Mouse (Mus musculus) liver, postnatal 0 days (tissue): ENCODE results near the gene Arf4.

Source experiments
- CTCF ChIP-seq: sonication (generic); IDR thresholded peaks from 2 replicates; pipeline ENCODE4 v1.5.1; 2016; ENCODE audit warnings: antibody characterized with exemption, low read depth
- EP300 ChIP-seq: IDR thresholded peaks from 2 replicates; pipeline ENCODE4 v1.6.1; 2016; ENCODE audit warnings: antibody characterized with exemption, low read depth, mild to moderate bottlenecking

DNA sequence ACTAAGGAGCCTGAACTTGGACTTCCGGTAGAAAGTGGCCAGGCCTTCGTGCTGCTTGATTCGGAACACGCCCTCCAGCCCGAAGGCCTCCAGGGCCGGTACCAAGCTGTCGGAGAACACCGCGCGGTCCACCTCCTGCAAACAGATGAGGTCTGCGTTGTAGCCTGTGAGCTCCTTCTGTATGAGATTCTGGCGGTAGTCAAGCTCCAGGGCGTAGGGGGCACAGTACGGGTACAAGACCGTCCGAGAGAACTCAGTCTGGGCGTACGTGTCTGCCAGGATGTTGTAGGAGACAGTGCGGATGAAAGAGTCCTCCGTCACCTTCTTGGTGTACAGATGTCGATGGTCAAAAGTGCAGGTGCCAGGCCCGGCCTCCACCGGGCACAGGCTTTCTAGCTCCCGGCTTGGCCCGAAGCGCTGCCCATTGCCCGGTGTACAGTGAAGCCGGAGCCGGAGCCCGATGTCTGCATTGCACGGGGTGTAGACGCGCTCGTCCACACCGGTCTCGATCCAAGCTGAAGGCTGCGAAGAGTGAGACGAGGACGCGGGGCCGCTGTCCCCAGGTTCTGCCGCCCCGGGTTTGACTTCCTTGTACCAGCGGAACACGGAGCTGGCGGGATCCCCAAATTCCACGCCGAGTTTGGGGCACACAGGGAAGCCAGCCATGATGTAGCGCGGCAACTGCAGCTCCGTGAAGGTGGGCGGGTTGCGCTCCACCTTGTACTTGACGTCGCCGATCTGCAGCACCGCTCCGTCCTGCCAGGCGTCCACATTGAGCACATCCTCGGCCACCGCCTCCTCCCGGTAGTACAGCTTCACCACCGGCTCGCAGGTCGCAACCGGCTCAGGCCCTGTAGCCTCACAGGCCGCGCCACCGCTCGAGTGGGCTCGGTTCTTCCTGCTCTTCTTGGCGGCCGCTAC is 30.8 kb downstream of the Arf4 start:
- TF ChIP-seq CTCF, result peak; percentile 24; the same call in 1 of the 2 replicates
- TF ChIP-seq EP300, result no peak
